Mouse (Mus musculus) gastrocnemius, adult 8-10 months (tissue): Measurements from ENCODE around the gene Sgsm2. TPM values are rescaled to one million over a fixed set of nuclear protein-coding genes. Genes with fewer than 3 reads are reported as not detected.

Experiments
- DNase-seq, 2 experiments: peaks; one replicate each; pipeline ENCODE4 v3.0.0; 2022; ENCODE audit warnings: low spot score in 2 of 2
- total RNA-seq, 4 experiments: library from RNA; stranded (reverse); gene quantifications; 2 replicates each; pipeline ENCODE4 v1.2.4; 2022

The Sgsm2 gene
- total RNA-seq, 4 experiments from 2014 or later = 1.3 to 2.0 (median 1.7) TPM

DNA sequence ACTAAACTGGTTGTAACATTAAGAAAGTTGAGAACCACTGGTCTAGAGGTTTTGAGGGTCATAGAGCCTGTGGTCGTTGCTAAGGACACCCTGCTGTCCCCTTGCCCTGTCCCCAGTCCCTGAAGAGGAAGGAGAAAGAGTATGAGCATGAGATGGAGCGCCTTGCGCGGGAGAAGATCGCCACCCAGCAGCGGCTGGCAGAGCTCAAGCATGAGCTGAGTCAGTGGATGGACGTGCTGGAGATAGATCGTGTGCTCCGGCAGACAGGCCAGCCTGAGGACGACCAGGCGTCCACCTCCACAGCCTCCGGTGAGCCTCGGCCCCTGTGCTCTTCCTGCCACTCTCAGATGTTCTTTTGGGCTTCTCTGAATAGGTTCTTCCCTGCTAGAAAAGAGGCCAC lies 54.8 kb downstream of the Sgsm2 start:
- no peak for DNase-seq

DNA sequence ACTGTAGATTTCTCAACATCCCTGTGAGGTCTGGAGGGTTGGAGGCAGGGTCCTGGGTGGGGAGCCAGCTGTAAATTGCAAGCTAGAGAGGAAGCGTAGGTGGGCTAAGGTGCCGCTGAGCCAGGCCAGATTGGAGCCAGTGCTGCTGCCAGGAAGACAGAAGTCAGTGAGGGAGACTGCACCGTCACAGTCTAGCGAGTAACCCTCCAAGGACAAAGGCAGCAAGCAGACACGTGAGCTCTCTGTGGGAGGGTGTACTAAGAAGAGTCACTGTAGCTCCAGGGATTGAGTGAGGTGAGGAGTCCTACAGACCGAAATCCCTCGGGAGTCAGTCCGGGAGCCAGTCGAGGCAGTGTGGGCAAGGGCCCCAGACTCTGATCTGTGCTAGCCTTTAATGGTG lies 55.5 kb downstream of the Sgsm2 start:
- no peak for DNase-seq

DNA sequence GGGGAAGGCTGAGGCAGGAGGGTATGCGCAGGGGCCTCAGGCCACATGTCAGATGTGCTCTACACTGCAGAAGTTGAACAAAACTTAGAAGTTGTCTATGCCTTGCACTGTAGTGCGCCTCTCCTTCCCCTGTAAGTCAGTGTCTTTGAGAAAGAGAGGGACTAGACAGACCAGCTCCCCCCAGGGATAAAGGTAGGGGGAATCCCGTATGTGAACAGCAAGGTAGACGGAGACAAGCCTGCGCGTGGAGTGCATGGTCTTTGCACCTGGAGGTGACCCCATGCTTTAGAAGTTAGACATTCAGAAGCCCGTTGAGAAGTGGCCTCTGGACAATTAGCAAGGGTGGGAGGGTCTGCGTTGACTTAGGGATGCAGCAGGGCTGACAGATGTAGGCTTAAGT lies 56.1 kb downstream of the Sgsm2 start:
- no peak for DNase-seq

DNA sequence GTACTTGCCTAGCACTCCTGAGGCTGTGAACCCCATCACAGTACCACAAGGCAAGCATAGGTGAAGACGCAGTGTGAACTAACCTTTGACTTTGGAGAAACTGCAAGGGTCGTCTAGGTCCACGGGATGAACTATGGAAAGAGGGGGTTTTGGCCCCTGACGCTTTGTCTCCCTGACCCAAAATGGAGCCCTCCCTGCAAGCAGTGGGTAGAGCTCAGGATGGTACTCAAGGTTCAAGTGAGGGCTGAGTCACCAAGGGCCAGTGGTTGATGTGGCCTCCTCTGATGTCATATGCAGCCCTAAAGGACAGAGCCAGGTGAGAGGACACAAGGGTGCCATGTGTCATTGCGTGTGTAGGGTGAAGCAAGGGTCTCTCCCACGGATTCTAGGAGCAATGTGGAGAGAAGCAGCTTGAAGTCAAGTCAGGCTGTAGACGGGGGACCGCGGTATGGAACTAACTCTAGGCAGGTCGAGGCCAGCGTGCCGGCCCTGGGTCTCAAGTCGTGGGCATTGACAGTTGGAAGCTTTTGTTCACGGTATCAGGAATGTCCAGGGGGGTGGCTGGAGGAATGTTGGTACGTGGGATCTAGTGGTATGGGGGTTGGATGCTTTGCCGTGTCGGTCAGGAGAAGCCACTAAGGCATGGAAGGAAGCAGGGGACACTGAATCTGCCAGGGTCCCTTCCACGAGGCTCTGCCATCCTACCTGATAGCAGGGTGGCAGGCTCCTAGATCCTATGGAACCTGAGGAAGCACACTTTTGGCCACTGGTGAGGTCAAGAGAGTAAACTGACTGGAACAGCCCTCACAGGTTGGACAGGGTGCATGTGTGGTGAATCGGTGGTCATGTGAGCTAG lies 56.8 kb downstream of the Sgsm2 start:
- no peak for DNase-seq

DNA sequence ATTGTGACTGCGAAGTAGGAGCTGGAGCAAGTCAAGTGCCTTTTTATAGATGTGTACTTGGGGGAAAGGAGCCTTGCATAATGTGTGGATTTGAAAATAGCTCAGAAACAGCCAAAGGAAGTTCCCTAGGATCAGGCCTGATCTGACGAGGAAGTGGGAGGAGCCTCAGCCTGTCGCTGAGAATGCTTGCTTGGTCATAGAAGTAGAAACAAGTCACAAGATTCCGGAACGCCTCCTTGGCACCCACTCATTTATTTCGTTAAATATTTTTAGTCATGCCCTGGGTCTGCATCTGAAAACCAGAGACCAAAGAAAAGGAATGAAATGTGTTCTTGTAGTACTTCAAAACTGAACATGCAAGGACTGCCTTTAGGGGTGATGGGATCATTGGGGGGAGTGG lies 57.9 kb downstream of the Sgsm2 start:
- peak; percentile 49 to 60 for DNase-seq

DNA sequence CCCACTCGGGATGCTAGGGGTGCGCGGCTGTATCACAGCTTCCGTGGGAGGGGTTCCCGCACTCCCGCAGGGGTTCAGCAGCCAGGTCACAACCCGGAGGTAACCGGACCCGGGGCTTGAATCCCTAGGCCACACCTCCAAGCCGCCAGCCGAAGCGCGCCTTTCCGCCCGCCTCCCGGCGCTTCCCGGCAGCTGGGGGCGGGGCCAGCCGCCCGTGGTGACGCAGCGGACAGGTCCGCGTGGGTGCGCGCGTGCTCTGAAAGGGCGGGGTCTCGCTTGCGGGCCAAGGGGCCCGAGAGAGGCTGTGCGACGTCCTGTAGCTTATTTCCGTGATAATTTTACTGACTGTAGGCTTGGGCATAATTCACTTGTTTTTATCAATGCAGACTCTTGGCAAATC lies 58.4 kb downstream of the Sgsm2 start:
- DNase-seq = peak; percentile 95 to 97

DNA sequence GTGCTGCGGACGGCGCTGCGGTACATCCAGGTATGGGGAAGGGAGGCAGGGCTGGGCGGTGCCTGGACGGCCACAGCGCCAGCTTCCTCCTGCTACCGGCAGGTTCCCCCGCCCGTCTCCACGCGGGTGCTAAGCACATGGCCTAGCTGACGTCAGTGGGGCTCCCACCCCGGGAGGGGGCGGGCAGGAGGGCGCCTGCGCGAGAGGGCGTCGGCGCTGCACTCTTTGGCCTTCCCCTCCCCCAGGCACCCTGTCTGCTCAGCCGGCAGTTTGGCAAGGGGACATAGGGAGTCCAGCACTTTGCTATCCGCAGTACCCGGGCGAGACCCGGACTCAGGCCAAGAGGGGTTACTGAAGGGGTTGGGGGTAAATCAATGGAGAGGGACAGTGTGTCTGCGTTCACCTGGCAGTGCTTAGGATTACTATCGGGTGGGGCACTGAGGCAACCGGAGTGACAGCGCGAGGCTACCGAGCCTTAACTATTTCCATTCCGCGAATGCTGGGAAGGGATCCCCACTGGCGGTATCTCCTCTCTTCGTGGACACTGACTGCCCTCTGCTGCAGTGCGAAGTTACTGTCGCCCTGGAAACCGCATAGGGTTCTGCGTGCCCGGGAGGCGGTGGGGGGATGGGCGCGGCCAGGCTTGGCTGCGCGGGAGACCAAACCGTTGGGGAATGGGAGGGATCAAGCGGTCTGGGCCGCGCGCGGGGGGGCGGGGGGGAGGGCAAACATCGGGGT lies 59.0 kb downstream of the Sgsm2 start:
- peak; percentile 95 for DNase-seq

DNA sequence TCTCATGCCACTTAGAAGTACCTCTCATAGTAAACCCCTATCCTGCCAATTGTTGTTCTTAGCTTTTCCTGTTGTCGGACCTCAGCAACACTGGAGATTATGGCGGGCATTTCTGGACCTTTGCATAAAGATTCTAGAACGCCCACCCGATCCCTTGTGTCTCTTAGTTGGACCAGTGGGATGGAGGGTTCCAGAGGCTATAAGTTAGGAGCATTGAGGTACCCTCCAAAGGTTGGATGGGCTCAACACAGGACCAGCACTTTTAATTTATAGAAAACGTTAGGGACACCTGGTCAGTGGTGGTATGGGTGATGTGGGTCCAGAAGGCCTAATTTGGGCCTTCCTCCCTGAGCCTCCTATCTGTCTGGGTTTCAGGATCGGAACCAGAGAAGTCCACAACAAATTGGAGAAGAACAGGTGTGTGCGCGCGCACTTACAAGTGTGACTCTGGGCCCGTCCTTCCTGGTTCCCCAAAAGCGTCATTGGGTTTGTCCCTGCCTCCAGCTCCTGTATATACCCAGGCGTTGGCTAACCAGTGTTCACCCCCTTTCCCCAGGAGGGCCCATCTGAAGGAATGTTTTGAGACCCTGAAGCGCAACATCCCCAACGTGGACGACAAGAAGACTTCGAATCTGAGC lies 59.7 kb downstream of the Sgsm2 start:
- no peak for DNase-seq

DNA sequence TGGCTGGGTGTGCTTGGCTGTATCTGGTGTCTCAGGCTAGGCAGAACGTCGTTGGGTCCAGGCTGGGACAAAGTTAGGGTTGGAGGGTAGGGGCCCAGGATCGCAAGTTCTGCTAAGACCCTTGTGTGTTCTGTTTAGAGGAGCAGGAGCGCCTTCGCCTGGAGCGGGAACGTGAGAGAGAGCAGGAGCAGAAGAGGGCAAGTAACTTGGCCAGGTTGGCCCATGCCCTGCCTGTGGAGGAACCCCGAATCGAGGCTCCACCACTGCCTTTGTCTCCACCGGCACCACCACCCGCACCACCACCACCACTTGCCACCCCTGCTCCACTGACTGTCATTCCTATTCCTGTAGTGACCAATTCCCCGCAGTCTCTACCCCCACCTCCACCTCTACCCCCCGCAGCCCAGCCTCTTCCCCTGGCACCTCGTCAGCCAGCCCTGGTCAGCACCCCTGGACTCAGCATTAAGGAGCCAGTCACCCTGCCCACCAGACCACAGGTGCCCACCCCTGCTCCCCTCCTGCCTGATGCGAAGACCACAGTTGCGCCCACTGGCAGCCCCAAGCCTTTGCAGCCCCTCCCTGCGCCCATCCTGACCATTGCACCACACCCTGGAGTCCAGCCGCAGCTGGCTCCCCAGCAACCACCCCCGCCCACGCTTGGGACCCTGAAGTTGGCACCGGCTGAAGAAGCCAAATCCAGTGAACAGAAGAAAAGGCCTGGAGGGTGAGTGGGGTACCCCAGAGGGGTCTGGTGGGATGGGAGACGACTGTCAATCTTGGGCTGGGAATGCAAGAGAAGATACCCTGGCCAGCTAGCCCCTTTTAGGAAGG lies 60.4 kb downstream of the Sgsm2 start:
- no peak for DNase-seq

DNA sequence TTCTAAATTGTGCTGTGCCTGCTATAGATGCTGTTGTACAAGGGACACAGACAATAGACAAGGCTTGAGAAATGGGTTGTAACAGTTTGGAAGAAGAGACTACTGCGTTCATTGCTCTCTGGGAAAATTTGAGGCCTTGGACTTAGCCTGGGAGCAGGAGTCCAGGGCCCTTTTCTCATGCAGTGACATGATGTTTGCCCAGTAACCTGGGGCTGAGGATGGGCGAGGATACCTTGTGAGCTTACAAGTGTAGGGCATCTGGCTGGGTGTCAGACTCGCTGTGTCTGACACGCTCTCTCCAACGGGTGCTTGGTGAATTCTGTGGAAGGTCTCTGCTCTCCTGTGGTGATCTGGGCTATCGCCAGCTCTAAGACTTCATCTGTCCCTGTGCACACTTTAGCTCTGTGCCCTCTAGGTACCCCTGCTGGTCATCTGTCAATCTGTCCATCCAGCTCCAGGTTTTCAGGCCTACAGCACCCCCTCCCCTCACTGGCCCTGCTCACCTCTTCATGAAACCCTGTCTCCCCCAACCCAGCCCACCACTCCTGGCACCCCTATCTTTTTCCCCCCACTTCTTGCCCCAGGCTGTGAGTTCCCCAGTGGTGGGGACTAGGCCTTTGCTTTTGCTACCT lies 61.2 kb downstream of the Sgsm2 start:
- no peak for DNase-seq

DNA sequence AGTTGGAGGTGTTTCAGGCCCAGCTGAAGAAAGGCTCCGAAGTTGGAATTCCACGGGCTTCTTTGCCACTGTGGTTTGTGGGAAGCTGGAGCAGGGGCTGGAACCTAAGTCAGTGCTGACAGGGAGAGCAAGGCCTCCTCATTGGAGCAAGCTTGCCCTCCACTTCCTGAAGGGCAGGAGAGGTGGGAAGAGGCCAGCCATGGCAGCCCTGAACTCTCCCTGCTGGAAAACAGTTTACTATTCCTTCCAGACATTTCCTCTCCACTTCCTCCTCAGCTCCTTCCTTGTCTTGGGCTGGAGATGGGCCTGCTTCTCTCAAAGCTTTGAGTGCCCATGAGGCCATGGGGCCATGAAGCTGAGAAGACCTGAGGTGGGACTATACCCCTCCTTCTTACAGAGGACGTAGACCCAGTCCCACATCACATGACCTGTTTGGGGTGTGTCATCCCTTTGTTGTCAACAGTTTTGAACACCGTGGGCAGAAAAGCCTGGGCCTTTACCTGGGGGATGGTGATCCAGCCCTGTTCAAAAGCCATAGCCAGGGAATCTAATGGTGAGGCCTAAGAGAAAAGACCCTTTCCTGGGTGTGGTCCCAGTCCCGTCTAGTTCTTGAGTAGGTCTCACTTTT lies 62.1 kb downstream of the Sgsm2 start:
- no peak for DNase-seq

DNA sequence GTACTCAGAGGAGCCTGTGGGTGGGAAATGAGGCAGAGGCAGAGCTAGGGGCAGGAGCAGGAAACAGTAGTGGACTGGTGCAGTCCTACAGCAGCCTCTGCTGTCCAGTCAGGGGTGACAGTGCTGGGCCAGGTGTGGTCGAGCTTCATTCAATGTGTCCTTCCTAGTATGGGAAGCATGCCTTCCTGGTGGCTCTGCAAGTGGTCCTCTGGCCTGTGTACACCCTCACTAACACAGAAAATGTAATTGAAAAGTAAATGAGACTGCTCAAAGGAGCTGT lies 62.6 kb downstream of the Sgsm2 start:
- no peak for DNase-seq

DNA sequence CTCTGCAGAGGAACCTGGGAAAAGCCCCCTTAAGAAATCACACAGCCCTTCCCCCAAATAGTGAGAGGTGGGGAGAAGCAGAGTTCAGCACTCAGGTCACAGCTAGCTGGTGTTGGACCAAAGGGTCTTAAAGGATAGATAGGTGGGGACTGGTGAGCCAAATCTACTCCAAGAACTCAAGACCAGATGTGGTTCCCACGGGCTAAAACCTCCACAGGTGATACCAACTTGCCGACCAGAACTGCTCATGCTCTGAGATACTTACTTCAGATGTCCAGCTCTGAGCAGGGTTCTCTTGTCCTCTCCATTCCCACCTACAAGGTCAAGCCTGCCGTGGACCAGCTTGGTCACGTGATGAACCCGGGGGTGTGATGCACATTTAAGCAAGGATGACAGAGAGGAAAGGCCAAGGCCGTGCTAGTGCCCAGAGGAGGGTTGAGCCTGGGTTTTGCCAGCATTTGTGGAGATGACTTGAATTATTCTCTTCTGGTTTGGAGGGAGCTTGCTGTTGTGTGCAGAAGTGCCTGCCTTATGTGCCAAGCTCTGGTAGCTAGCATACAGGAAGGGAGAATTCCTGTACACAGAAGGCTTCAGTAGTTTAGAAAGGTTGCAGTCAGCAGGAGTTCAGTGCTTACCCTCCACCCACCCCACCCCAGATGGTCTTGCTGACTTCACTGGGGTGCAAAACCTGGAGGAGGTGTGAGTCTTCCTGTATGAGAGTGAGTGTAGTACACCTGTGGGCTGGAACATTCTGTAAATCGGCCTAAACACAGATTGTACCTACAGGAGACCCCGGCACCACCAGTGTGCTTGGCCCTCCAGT lies 63.1 kb downstream of the Sgsm2 start:
- DNase-seq = no peak

DNA sequence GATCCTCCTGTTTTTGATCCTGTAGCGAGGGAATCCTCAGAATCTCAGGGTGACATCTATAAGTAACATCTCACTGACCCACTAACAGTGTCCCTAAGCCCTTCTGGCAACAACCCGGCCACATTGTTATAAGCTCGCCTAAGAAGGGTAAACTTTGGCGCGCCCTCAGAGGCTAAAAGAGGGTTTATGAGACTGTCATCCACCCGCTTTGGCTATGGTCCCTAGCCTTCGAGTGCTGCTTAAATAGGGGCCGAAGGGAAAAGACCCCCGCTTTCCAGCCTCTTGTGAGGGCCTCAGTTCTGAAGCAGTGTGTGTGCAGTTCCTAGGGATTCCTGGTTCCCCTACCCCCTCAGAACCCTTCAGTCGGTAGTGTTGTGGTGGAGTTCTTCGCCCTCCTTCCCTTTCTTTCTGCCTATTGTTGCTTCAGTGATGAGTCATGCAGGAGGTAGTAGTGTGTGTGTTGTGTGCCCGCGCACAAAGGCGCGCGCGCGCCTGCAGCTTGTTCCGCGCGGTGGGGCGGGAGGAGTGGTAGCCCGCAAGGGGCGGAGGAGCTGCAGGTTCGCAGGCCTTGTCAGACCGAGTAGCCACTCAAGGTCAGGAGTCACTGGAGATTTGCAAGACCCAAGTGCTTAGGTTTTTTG lies 64.2 kb downstream of the Sgsm2 start:
- no peak for DNase-seq

DNA sequence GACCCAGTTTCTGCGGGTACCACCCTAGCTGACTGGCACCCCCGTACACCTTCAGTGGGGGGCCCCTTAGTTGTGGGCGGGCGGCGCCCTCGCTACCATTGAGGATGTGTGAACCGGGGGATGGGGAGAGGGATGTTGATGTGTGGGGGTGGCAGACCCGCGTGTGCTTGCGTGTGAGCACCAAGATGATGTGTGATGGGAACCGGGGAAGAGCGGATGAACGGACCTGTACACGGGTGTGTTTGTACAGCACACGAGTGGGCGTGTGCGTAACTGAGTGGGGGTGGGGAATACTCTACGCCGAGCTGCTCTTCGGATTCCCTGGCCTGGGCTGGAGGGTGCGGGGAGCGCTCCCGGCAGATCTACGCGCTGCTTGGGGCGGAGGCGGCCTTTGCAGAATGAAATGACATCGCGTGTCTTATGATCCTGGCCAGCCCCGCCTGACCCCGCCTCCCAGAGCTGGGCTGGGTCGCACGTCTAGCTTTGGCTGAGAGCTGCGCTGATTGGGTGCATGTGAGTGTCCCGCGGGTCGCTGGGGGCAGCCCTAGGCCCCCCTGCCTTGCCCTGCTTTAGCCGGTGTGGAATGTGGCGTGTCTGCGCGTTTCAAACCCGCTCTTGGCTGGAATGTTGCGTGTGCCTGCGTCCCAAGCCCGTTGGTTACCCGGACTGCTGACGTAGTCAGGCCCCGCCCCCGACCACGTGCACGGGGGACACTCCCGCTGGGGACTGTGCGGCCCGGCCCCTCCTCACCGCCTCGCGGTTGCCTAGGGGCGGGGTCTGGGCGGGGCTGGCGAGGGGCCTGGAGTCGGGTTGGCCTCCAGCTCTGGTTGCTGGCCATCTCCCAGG lies 65.0 kb downstream of the Sgsm2 start:
- peak; percentile 99 for DNase-seq

DNA sequence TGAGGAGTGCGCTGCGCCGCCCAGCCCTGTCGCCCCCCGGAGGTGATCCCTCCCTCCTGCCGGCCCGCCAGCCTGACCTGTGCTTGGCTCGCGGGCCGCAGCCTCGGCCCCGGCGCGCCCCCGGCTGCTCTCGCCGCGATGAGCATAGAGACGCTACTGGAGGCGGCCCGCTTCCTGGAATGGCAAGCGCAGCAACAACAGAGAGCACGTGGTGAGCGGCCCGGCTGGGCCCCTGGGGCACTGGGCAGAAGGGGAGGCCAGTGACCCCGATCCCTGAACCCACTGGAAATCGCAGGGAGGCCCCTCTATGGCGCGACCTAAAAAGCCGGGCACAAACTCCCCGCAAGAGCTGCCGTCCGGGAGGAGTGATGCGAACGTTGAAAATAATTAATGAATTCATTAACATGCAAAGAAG lies 65.7 kb downstream of the Sgsm2 start:
- peak in 1 of 2 experiments; percentile 58 for DNase-seq

DNA sequence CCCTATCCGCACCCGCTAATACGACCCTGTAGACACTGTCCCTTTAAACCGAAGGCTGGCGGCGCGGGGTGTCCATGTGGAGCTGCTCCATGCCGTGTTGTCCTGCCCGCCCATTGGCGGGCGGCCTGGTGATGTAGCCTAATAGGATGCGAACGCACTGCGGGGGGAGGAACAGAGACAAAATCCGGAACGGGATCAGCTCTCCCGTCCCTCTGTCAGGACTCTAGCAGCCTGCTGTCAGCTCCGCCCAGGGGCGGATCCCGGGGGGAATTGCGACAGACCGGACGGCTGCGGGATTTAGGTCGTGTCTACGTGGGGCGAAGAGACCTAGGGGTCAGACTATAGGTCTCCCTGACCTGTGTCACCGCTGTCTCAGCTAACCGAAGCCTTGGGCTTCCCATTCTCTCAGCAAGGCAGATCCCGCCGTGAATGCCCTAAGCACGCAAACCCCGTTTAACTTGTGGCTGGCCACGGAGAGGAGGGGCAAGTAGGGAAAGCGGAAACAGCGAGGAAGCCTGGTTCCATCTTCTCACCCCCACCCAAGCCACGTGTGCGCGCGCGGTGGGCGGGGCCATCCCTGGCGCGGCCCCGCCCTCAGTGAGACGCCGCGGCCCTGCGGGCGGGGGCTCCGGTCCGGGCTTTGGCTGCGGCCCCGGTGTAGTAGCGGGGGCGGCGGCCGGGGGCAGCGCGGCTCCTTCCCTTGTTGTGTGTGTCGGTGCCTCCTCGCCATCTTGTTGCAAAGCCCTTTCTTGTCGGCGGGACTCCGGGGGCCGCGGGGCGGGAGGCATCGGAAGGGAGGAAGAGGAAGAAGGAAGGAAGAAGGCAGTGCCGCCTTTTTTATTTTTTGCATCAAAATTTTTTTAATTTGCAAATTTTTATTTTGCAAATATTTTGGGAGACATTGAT lies 66.4 kb downstream of the Sgsm2 start, which contains the start of gene Mnt:
Gene Mnt, plus strand, starts transcription at position 665 of the 906 bp plus-strand sequence.
- peak; percentile 99 to 100 for DNase-seq
